Mouse (Mus musculus) kidney, embryonic 15.5 days (tissue): ENCODE measurements around the gene Hadhb. TPM values are rescaled to one million over a fixed set of nuclear protein-coding genes. Genes with fewer than 3 reads are reported as not detected.

Source experiments
- ATAC-seq: fragments of 200-750 bp; cut with Nextera tagmentation; replicated peaks from 2 replicates; pipeline ENCODE4 v1.8.0; 2017; ENCODE audit warnings: moderate TSS enrichment; ENCODE audit not compliant: low FRiP score
- H3K27ac ChIP-seq: fragments of 300-500 bp; sonication (generic); 2 replicates; pipeline ENCODE4 v1.5.1; 2015; ENCODE audit warnings: mild to moderate bottlenecking, inconsistent platforms
- H3K27me3 ChIP-seq: fragments of 300-500 bp; sonication (generic); 2 replicates; pipeline ENCODE4 v1.6.1; 2015; ENCODE audit warnings: inconsistent platforms
- H3K36me3 ChIP-seq: fragments of 300-500 bp; sonication (generic); 2 replicates; pipeline ENCODE4 v1.6.1; 2015; ENCODE audit warnings: inconsistent platforms
- H3K4me1 ChIP-seq: fragments of 300-500 bp; sonication (generic); 2 replicates; pipeline ENCODE4 v1.6.1; 2015; ENCODE audit warnings: inconsistent platforms
- H3K4me2 ChIP-seq: fragments of 300-500 bp; sonication (generic); 2 replicates; pipeline ENCODE4 v1.6.1; 2015; ENCODE audit warnings: moderate library complexity, mild to moderate bottlenecking, inconsistent platforms
- H3K4me3 ChIP-seq: fragments of 300-500 bp; sonication (generic); replicated peaks from 2 replicates; pipeline ENCODE4 v1.5.1; 2015; ENCODE audit warnings: mild to moderate bottlenecking, inconsistent platforms
- H3K9ac ChIP-seq: fragments of 300-500 bp; sonication (generic); 2 replicates; pipeline ENCODE4 v1.6.1; 2015; ENCODE audit warnings: mild to moderate bottlenecking, inconsistent platforms
- H3K9me3 ChIP-seq: fragments of 300-500 bp; sonication (generic); replicated peaks from 2 replicates; pipeline ENCODE4 v1.6.1; 2016; ENCODE audit warnings: inconsistent platforms
- WGBS: fragments of 180-500 bp; shearing (Covaris S2); methylation state at CpG from one replicate; pipeline ENCODE4 v1.1.7; 2015; ENCODE audit warnings: mixed read lengths; 5-methylcytosine and 5-hydroxymethylcytosine counted together
- polyA plus RNA-seq: library from polyadenylated mRNA; unstranded; fragments of >200 nt; fragmentation: Nextera tagmentation; extraction: Ambion mirVana; gene quantifications from 2 replicates; pipeline ENCODE4 v1.2.1, GENCODE M21; 2015

Hadhb gene
- 157 TPM in 2 replicates for polyA plus RNA-seq

DNA sequence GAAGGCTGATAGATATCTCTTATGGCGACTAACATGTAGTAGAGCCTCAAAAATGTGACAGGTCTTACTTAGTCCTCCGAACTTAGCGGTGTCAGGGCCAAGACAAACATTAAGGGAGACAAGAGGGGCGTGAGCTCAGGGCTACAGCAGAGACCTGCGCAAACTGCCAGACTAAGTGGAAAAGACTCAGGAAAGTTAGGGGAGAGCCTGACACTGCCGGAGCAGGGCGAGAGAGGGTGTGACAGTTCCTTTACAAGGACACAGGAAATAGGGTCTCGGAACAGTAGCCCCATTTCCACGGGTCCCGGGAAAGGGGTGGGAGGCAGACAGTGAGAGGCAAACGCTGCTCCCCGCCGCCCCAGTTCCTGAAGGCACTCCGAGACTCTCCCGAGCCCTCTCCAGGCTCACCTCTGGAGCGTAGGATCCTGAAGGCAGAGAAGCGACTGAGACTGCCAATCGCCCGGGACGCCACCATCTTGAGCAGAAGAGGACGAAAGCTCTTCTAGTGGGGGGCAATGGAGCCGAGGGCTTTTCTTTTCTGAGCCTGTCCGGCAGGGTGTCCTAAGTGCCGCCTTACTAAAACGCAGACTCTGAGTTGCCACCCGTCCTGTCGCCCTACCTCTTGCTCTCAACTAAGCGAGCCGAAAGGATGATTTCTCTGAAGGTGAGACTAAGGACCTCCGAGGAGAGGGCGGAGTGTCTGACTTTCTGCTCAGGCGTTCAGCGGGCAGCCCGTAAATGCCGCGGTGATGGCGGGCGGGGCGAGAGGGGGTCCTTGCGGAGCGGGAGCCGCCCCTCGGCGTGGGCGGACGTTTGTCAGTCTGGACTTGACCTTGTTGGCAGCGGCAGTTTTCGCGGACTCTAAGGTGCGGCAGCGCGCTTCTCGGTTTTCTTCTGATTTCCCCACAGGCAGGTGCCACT, at the start of gene Hadhb, which contains the start of gene Hadha:
TSS of gene Hadhb (plus strand) at position 775 of the 921 bp plus-strand sequence.
TSS of gene Hadha (minus strand) at position 689 of the 921 bp plus-strand sequence.
- Histone ChIP-seq H3K9ac (peak within 1 kb of the TSS; percentile 92), H3K27me3 (no peaks in the 10 kb centered on the region), H3K9me3 (no peaks in the 10 kb centered on the region), H3K36me3 (0 out of 2 replicates have a peak, but pooled peaks cover 2% of the 10 kb centered on the region), H3K4me2 (peak within 1 kb of the TSS; percentile 65), H3K4me1 (peaks cover 22% of the 10 kb centered on the region), H3K4me3 (peak within 1 kb of the TSS; percentile 98), H3K27ac (peak within 1 kb of the TSS; percentile 93)
- ATAC-seq: peak; percentile 92
- under 1% methylated on average over 53 of the region's 53 CpGs for WGBS

DNA sequence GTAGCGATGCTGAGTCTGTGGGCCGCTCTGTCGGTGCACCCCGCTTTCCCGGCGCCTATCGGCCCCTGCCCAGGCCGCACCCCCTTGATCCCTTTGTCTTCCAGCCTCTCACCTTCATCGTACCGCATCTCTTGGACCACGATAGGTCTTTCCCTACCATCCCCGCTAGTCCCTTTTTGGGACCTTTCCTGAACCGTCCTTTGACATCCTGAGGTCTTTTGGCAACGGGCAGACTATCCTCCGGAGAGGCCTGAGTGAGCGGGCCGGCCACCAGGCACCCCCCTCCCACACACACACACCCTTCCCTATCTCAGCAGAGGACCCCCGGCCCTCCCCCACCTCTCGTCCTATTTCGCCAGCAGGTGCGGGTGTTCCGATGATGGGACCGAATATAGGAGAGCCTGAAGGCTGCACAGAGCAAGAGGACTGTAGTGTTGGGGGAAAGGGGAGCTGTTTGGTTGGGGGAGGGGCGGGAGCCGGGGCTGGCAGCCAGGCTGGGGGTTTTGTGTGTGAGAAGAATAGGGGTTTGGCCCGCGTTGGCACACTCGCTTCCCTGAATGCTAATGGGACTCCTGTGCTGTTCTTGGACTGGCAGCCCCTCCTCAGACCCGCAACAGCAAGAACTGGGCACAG, 49.3 kb upstream of the Hadhb start, which contains the start of gene 3110082J24Rik:
TSS of gene 3110082J24Rik (minus strand) at position 419 of the 633 bp plus-strand sequence.
- H3K27ac ChIP-seq: no peak within 1 kb of the TSS
- peak within 1 kb of the TSS; percentile 95 for H3K4me2 ChIP-seq
- WGBS: 2% methylated on average over 29 of the region's 29 CpGs
- peak within 1 kb of the TSS; percentile 35 for H3K9ac ChIP-seq
- ATAC-seq: no peak
- H3K4me1 ChIP-seq: peaks cover 55% of the 10 kb centered on the region
- H3K27me3 ChIP-seq: peaks cover 61% of the 10 kb centered on the region
- H3K36me3 ChIP-seq: no peaks in the 10 kb centered on the region
- H3K9me3 ChIP-seq: no peaks in the 10 kb centered on the region
- H3K4me3 ChIP-seq: peak within 1 kb of the TSS; percentile 50

DNA sequence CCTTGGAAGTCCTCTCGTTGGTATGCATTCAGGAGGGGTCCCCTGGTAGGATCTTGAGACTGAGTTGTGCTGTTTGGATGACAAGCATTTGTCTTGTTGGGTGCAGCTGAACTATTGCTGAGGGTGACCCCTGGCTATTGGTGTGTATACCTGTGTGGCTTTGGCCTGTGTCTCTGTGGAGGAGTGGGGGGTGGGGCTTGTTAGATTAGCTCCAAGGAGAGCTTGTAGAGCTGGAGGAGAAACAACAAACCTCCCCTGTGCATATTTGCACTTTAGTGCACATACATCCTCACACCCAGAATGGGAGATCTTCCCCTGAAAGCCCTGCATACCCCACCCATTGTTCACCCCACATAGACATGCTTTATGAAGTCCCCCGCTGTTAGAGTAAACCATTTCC, 48.3 kb upstream of the Hadhb start:
- Histone ChIP-seq H3K4me1 (peaks cover 65% of the 10 kb centered on the region), H3K9ac (no peak overlapping the region), H3K27ac (no peak overlapping the region), H3K4me3 (no peak overlapping the region), H3K36me3 (no peaks in the 10 kb centered on the region), H3K27me3 (peaks cover 68% of the 10 kb centered on the region), H3K4me2 (0 out of 2 replicates have a peak overlapping the region, but pooled peaks have one; percentile 4), H3K9me3 (no peaks in the 10 kb centered on the region)
- no peak for ATAC-seq
- WGBS: 14% methylated on average over 2 of the region's 2 CpGs

DNA sequence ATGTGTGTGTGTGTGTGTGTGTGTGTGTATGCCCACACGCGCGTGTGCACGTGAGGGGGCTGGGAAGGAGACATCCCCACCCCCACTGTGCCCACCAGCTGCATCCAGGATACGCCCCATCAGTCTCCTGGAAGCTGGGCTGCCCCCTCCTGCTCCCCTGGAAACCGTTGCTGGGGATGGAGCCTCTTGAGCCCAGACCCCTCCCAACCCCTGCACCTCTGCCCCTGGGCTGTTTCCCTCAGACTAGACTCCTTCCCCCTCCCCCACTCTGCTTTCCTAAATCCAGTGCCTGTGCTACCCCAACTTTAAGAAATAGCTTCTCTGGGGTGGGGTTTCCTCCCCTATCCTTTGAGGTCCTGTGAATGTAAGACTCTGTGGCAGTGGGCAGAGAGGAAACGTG, 47.9 kb upstream of the Hadhb start:
- H3K36me3 ChIP-seq: no peaks in the 10 kb centered on the region
- no peaks in the 10 kb centered on the region for H3K9me3 ChIP-seq
- H3K9ac ChIP-seq: no peak overlapping the region
- H3K27ac ChIP-seq: no peak overlapping the region
- no peak for ATAC-seq
- 6% methylated on average over 7 of the region's 7 CpGs for WGBS
- H3K4me1 ChIP-seq: peaks cover 66% of the 10 kb centered on the region
- H3K4me3 ChIP-seq: no peak overlapping the region
- peaks cover 72% of the 10 kb centered on the region for H3K27me3 ChIP-seq
- H3K4me2 ChIP-seq: 0 out of 2 replicates have a peak overlapping the region, but pooled peaks have one; percentile 4

DNA sequence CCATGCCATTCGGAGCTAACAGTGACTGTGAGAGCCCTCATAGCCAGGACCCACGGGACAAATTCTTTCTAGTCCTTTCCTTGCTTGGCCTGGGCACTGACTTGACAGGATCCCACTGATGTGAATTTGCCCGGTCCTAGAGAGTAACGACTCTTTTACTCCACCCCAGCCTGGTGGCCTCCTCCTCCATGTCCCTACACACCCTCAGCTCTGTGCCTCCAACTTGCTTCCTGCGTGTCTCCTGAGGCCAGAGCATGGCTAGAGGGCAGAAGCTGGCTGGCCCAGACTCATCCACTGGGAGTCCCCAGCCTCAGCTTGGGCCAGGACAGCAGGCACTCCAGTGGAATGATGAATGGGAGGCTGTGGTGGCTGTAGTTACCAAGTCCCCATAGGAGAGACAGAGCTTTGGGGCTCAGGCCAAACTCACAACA, 47.4 kb upstream of the Hadhb start:
- no peak overlapping the region for H3K27ac ChIP-seq
- WGBS: 10% methylated on average over 5 of the region's 5 CpGs
- H3K27me3 ChIP-seq: peaks cover 77% of the 10 kb centered on the region
- H3K4me3 ChIP-seq: no peak overlapping the region
- H3K9ac ChIP-seq: no peak overlapping the region
- H3K4me1 ChIP-seq: peaks cover 66% of the 10 kb centered on the region
- no peaks in the 10 kb centered on the region for H3K9me3 ChIP-seq
- H3K36me3 ChIP-seq: no peaks in the 10 kb centered on the region
- ATAC-seq: no peak
- 0 out of 2 replicates have a peak overlapping the region, but pooled peaks have one; percentile 4 for H3K4me2 ChIP-seq

DNA sequence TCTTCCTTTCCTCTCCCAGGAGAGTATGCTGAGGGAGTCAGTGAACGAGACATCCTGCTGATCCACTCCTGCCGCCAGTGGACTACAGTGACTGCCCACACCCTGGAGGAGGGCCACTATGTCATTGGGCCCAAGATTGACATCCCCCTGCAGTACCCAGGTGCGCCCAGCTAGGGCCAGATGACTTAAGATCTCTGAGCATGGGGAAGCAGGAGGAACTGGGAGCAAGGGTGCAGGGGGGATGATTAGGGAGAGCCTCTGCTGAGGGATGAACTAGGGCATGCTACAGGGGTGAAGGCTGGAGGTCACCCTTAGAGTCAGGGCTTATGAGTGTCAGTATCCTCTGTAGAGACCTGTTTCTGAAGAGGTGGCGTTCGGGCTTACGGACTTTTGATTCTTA, 46.8 kb upstream of the Hadhb start:
- no peak overlapping the region for H3K4me3 ChIP-seq
- no peak overlapping the region for H3K9ac ChIP-seq
- H3K36me3 ChIP-seq: no peaks in the 10 kb centered on the region
- no peak overlapping the region for H3K27ac ChIP-seq
- no peaks in the 10 kb centered on the region for H3K9me3 ChIP-seq
- no peak for ATAC-seq
- 73% methylated on average over 6 of the region's 6 CpGs for WGBS
- H3K4me2 ChIP-seq: no peak overlapping the region
- peaks cover 77% of the 10 kb centered on the region for H3K27me3 ChIP-seq
- H3K4me1 ChIP-seq: peaks cover 66% of the 10 kb centered on the region

DNA sequence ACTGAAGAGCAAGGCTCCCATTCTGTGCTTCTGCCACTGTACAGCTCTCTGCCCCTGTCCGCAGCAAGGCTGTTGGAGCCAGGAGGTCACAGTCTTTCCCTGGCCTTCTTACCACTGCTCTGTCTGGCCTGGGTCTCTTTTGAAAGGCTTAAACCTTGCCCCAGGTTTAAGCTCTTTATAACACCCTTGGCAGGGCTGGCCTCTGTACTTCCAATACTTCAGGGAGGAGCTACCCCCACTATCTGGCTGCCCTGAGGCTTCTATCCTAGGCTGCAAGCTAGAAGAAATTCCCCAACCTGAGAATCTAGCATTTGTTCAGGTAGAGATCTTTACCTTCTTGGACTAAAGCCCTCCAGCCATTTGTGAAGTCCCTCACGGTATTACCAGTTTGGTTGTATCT, 45.1 kb upstream of the Hadhb start:
- Histone ChIP-seq H3K9ac (peak overlapping the region; percentile 6; the same call in 1 of the 2 replicates), H3K27ac (0 out of 2 replicates have a peak overlapping the region, but pooled peaks have one; percentile 2), H3K4me3 (no peak overlapping the region), H3K27me3 (peaks cover 78% of the 10 kb centered on the region), H3K36me3 (no peaks in the 10 kb centered on the region), H3K4me1 (peaks cover 76% of the 10 kb centered on the region), H3K4me2 (peak overlapping the region; percentile 62; the same call in 1 of the 2 replicates), H3K9me3 (no peaks in the 10 kb centered on the region)
- WGBS: 39% methylated on average over 2 of the region's 2 CpGs
- ATAC-seq: no peak

DNA sequence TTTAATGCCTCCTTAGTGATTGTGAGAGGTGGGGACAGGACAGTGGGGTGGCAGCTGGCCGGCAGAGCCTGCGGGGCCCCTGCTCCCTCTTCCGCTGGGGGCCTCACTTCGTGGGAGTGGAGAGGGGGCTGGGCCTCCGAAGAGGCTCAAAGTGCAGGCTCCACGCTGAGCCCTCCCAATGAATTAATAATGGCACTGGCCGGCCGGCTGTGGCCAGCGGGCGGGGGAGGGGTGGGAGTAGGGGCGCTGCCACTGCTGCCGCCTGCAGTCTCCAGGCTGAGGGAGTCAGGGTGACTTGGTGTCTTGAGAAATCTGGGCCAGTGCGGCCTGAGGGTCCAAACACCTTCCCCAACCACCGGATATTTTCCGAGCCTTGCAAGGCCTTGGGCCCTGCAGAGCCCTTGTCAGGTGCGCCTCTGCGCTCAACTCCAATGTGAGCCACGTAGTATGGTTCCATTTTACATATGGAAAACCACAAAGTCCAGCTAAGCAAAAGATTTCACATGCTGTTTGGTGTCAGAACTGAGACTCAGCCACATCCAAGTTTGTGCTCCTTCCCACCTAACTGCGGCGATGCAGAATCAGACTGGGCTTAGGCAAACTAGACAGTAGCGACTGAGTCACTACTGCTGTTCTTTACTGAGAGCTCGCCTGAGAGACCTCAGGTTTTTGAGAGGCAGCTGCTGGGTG, 44.5 kb upstream of the Hadhb start:
- Histone ChIP-seq H3K4me2 (peak overlapping the region; percentile 62), H3K4me3 (peak overlapping the region; percentile 30), H3K36me3 (no peaks in the 10 kb centered on the region), H3K9ac (peak overlapping the region; percentile 17; the same call in 1 of the 2 replicates), H3K27me3 (peaks cover 78% of the 10 kb centered on the region), H3K4me1 (peaks cover 71% of the 10 kb centered on the region), H3K27ac (peak overlapping the region; percentile 48; the same call in 1 of the 2 replicates), H3K9me3 (no peaks in the 10 kb centered on the region)
- ATAC-seq: 0 out of 2 replicates have a peak, but pooled peaks have one; percentile 5
- WGBS: 5% methylated on average over 21 of the region's 22 CpGs

DNA sequence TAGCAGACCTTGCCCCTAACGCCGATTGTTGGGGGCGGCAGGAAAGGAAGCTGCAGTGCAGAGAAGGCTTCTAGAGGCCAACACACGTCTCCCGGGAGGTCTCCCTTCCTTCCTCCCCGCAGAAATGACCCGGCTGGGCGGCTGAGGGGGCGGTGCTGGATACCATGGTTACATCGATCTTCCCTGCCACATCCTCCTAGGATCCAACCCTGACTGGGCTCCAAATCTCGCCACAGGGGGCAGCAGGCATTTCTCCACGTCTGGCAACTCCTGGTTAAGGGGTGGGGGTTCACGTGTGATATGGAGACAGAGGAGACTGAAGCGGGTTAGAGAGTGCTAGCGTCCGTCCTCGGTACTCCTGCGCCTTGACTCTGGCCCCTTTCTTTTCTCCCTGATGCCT, 43.9 kb upstream of the Hadhb start:
- H3K4me2 ChIP-seq: peak overlapping the region; percentile 62
- peak; percentile 19 for ATAC-seq
- H3K36me3 ChIP-seq: no peaks in the 10 kb centered on the region
- WGBS: 2% methylated on average over 18 of the region's 18 CpGs
- H3K4me1 ChIP-seq: peaks cover 65% of the 10 kb centered on the region
- H3K9me3 ChIP-seq: no peaks in the 10 kb centered on the region
- H3K9ac ChIP-seq: 0 out of 2 replicates have a peak overlapping the region, but pooled peaks have one; percentile 17
- H3K27ac ChIP-seq: peak overlapping the region; percentile 48; the same call in 1 of the 2 replicates
- H3K4me3 ChIP-seq: peak overlapping the region; percentile 30
- H3K27me3 ChIP-seq: peaks cover 78% of the 10 kb centered on the region

DNA sequence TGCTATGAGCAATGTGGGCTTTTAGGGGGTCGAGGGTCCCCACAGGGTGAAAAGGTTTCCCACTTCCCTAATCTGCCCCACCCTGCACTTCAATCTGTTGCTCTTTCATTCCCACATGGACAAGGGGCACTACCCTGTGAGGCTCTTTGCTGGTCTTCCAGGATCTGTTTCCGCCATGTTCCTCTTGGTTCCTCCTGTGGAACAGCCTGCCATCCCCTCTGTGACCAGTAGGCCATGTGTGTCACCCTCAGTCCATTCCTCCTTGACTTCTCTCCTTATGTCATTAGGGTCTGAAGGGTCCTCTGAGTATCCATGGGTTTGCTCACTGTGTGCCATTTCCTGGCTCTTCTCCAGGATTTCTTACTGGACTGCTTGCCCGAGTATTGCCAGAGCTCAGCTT, 43.3 kb upstream of the Hadhb start:
- Histone ChIP-seq H3K27me3 (peaks cover 76% of the 10 kb centered on the region), H3K4me2 (peak overlapping the region; percentile 62), H3K4me3 (no peak overlapping the region), H3K9me3 (no peaks in the 10 kb centered on the region), H3K9ac (no peak overlapping the region), H3K4me1 (peaks cover 59% of the 10 kb centered on the region), H3K27ac (no peak overlapping the region), H3K36me3 (0 out of 2 replicates have a peak, but pooled peaks cover 2% of the 10 kb centered on the region)
- 70% methylated on average over 3 of the region's 3 CpGs for whole genome bisulfite sequencing
- ATAC-seq: no peak

DNA sequence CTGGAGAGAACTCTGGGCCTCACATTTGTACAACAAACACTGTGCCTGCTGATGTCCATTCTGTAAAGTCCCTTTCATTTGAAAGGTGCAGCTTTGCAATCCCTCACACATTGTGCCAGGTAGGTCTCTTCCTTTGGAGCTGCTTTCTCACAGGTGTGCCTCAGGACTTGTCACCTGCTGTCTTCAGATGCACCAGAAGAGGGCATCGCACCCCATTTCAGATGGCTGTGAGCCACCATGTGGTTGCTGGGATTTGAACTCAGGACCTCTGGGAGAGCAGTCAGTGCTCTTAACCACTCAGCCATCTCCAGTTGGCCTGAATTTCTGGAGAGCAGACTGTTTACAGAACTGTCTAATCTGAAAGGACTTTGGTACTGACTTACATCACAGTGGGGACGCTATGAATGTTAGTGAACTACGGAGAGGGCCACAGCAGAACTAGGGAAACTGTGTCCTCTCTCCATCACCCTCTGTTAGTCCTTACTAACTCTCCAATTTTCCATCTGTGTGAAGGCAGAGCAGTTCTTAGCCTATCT, 42.4 kb upstream of the Hadhb start:
- no peak for ATAC-seq
- Histone ChIP-seq H3K36me3 (0 out of 2 replicates have a peak, but pooled peaks cover 7% of the 10 kb centered on the region), H3K4me1 (peaks cover 51% of the 10 kb centered on the region), H3K4me2 (no peak overlapping the region), H3K4me3 (no peak overlapping the region), H3K27me3 (peaks cover 68% of the 10 kb centered on the region), H3K9ac (no peak overlapping the region), H3K27ac (no peak overlapping the region), H3K9me3 (no peaks in the 10 kb centered on the region)
- 90% methylated on average over 3 of the region's 3 CpGs for WGBS
